Mouse (Mus musculus): ENCODE measurements around the gene Acer3. TPM values are rescaled to one million over a fixed set of nuclear protein-coding genes. Genes with fewer than 3 reads are reported as not detected.

Acer3 gene
- total RNA-seq, 1 experiment = 26.2 TPM

GRCm38 (mm10) chr7:98172661-98173060, 148.3 kb downstream of the Acer3 start:
- in situ Hi-C loops (cut with MboI; ENCODE audit: low sequenced_read_pairs in 2 of 2, unreplicated experiment in 2 of 2) = no loop called here

GRCm38 (mm10) chr7:98171141-98172073, 149.6 kb downstream of the Acer3 start:
- Histone ChIP-seq H3K9me3 (ENCODE audit: control insufficient read depth, insufficient read depth, low read depth, low read length) (no peaks in the 10 kb centered on the region), H3K4me1 (ENCODE audit: control insufficient read depth in 2 of 2, insufficient read depth in 2 of 2, low read length in 2 of 2, poor library complexity in 1 of 2) (peaks cover 3 to 37% of the 10 kb centered on the region in 2 experiments; a peak in 2 of 4 replicates), H3K4me3 (ENCODE audit: insufficient read depth in 1 of 2, low read depth in 1 of 2, low read length in 2 of 2, poor library complexity in 1 of 2, severe bottlenecking in 1 of 2) (no peak overlapping the region), H3K9ac (ENCODE audit: insufficient read depth, low read depth, low read length, poor library complexity, severe bottlenecking) (no peak overlapping the region), H3K36me3 (ENCODE audit: control insufficient read depth, insufficient read depth, low read length, poor library complexity, severe bottlenecking) (no peaks in the 10 kb centered on the region; the same call in 1 of the 2 replicates), H3K27ac (ENCODE audit: insufficient read depth, low read depth, low read length, poor library complexity, severe bottlenecking) (no peak overlapping the region)
- in situ Hi-C loops (cut with MboI; ENCODE audit: low sequenced_read_pairs in 2 of 2, unreplicated experiment in 2 of 2) = no loop called here
- no peak for DNase-seq (ENCODE audit: low read depth, low spot score)
- TF ChIP-seq ZNF384 (IDR thresholded peaks at IDR 0.05; ENCODE audit: low read depth, low read length) = no peak

More at GRCm38 (mm10) chr7:98172661-98173060, 148.3 kb downstream of the Acer3 start:
- H3K27ac ChIP-seq (ENCODE audit: insufficient read depth, low read depth, low read length, poor library complexity, severe bottlenecking) = no peak overlapping the region
- no peak for TF ChIP-seq ZC3H11A (IDR thresholded peaks at IDR 0.05; ENCODE audit: borderline replicate concordance, low read depth, low read length)
- TF ChIP-seq ZNF384 (IDR thresholded peaks at IDR 0.05; ENCODE audit: low read depth, low read length) = no peak
- no peak overlapping the region for H3K9ac ChIP-seq (ENCODE audit: insufficient read depth, low read depth, low read length, poor library complexity, severe bottlenecking)
- H3K9me3 ChIP-seq (ENCODE audit: control insufficient read depth, insufficient read depth, low read depth, low read length) = no peaks in the 10 kb centered on the region
- H3K36me3 ChIP-seq (ENCODE audit: control insufficient read depth, insufficient read depth, low read length, poor library complexity, severe bottlenecking) = no peaks in the 10 kb centered on the region; the same call in 1 of the 2 replicates
- H3K4me1 ChIP-seq (ENCODE audit: control insufficient read depth in 2 of 2, insufficient read depth in 2 of 2, low read length in 2 of 2, poor library complexity in 1 of 2) = peaks cover 6 to 45% of the 10 kb centered on the region in 2 experiments; a peak in 3 of 4 replicates
- DNase-seq (ENCODE audit: low read depth, low spot score) = no peak
- H3K4me3 ChIP-seq (ENCODE audit: insufficient read depth in 1 of 2, low read depth in 1 of 2, low read length in 2 of 2, poor library complexity in 1 of 2, severe bottlenecking in 1 of 2) = no peak overlapping the region

- H3K27ac ChIP-seq (ENCODE audit: insufficient read depth, low read depth, low read length, poor library complexity, severe bottlenecking) = 0 out of 2 replicates have a peak overlapping the region, but pooled peaks have one; percentile 7
These were observed 155.9 kb downstream of the Acer3 start for GRCm38 (mm10) chr7:98164999-98165528.

GRCm38 (mm10) chr7:98164382-98164998, 156.5 kb downstream of the Acer3 start:
- Histone ChIP-seq H3K9ac (ENCODE audit: insufficient read depth, low read depth, low read length, poor library complexity, severe bottlenecking) (no peak overlapping the region), H3K36me3 (ENCODE audit: control insufficient read depth, insufficient read depth, low read length, poor library complexity, severe bottlenecking) (peaks cover 6% of the 10 kb centered on the region; the same call in 1 of the 2 replicates), H3K27ac (ENCODE audit: insufficient read depth, low read depth, low read length, poor library complexity, severe bottlenecking) (no peak overlapping the region), H3K4me1 (ENCODE audit: control insufficient read depth in 2 of 2, insufficient read depth in 2 of 2, low read length in 2 of 2, poor library complexity in 1 of 2) (peaks cover 4 to 34% of the 10 kb centered on the region in 2 experiments; a peak in 2 of 4 replicates), H3K4me3 (ENCODE audit: insufficient read depth in 1 of 2, low read depth in 1 of 2, low read length in 2 of 2, poor library complexity in 1 of 2, severe bottlenecking in 1 of 2) (no peak overlapping the region), H3K9me3 (ENCODE audit: control insufficient read depth, insufficient read depth, low read depth, low read length) (no peaks in the 10 kb centered on the region)
- in situ Hi-C loops (cut with MboI; ENCODE audit: low sequenced_read_pairs in 2 of 2, unreplicated experiment in 2 of 2) = no loop called here
- no peak for TF ChIP-seq ZNF384 (IDR thresholded peaks at IDR 0.05; ENCODE audit: low read depth, low read length)
- TF ChIP-seq CHD2 (IDR thresholded peaks at IDR 0.05; ENCODE audit: low read depth, low read length) = no peak
- TF ChIP-seq HCFC1 (IDR thresholded peaks at IDR 0.05; ENCODE audit: borderline replicate concordance, insufficient read depth, low read length) = no peak
- TF ChIP-seq MAFK (IDR thresholded peaks at IDR 0.05; ENCODE audit: insufficient read depth, low read depth, low read length) = no peak
- TF ChIP-seq ZC3H11A (IDR thresholded peaks at IDR 0.05; ENCODE audit: borderline replicate concordance, low read depth, low read length) = no peak
- no peak for DNase-seq (ENCODE audit: low read depth, low spot score)

More at GRCm38 (mm10) chr7:98164999-98165528, 155.9 kb downstream of the Acer3 start:
- H3K9me3 ChIP-seq (ENCODE audit: control insufficient read depth, insufficient read depth, low read depth, low read length) = no peaks in the 10 kb centered on the region
- H3K36me3 ChIP-seq (ENCODE audit: control insufficient read depth, insufficient read depth, low read length, poor library complexity, severe bottlenecking) = peaks cover 6% of the 10 kb centered on the region; the same call in 1 of the 2 replicates
- in situ Hi-C loops (cut with MboI; ENCODE audit: low sequenced_read_pairs in 2 of 2, unreplicated experiment in 2 of 2) = no loop called here
- DNase-seq (ENCODE audit: low read depth, low spot score) = no peak
- H3K4me3 ChIP-seq (ENCODE audit: insufficient read depth in 1 of 2, low read depth in 1 of 2, low read length in 2 of 2, poor library complexity in 1 of 2, severe bottlenecking in 1 of 2) = no peak overlapping the region
- TF ChIP-seq ZC3H11A (IDR thresholded peaks at IDR 0.05; ENCODE audit: borderline replicate concordance, low read depth, low read length) (no peak), CHD2 (IDR thresholded peaks at IDR 0.05; ENCODE audit: low read depth, low read length) (no peak), MAFK (IDR thresholded peaks at IDR 0.05; ENCODE audit: insufficient read depth, low read depth, low read length) (no peak), HCFC1 (IDR thresholded peaks at IDR 0.05; ENCODE audit: borderline replicate concordance, insufficient read depth, low read length) (no peak), ZNF384 (IDR thresholded peaks at IDR 0.05; ENCODE audit: low read depth, low read length) (no peak)
- H3K4me1 ChIP-seq (ENCODE audit: control insufficient read depth in 2 of 2, insufficient read depth in 2 of 2, low read length in 2 of 2, poor library complexity in 1 of 2) = peaks cover 4 to 33% of the 10 kb centered on the region in 2 experiments; a peak in 2 of 4 replicates
- H3K9ac ChIP-seq (ENCODE audit: insufficient read depth, low read depth, low read length, poor library complexity, severe bottlenecking) = no peak overlapping the region

Data from ES-E14 (cell line).